Mouse (Mus musculus) embryonic facial prominence, embryonic 10.5 days (tissue): ENCODE data around the gene Galnt7. TPM values are rescaled to one million over a fixed set of nuclear protein-coding genes. Genes with fewer than 3 reads are reported as not detected.
A peak's percentile ranks its signal among the peaks of the same experiment; 100 is the strongest.

Source experiments
- DNase-seq: peaks from one replicate; pipeline ENCODE4 v3.0.0-alpha.2; 2017; ENCODE audit warnings: low spot score
- H3K27ac ChIP-seq: fragments of 300-500 bp; sonication (generic); replicated peaks from 2 replicates; pipeline ENCODE4 v1.5.1; 2016; ENCODE audit warnings: mild to moderate bottlenecking
- H3K27me3 ChIP-seq: fragments of 300-500 bp; sonication (generic); replicated peaks from 2 replicates; pipeline ENCODE4 v1.6.1; 2016; ENCODE audit warnings: low read depth, mild to moderate bottlenecking; ENCODE audit not compliant: poor library complexity, severe bottlenecking
- H3K36me3 ChIP-seq: fragments of 300-500 bp; sonication (generic); replicated peaks from 2 replicates; pipeline ENCODE4 v1.6.1; 2016; ENCODE audit warnings: mild to moderate bottlenecking, moderate library complexity
- H3K4me1 ChIP-seq: fragments of 300-500 bp; sonication (generic); 2 replicates; pipeline ENCODE4 v1.6.1; 2016
- H3K4me3 ChIP-seq: fragments of 300-500 bp; sonication (generic); 2 replicates; pipeline ENCODE4 v1.5.1; 2016; ENCODE audit warnings: mild to moderate bottlenecking, moderate library complexity
- H3K9me3 ChIP-seq: fragments of 300-500 bp; sonication (generic); 2 replicates; pipeline ENCODE4 v1.6.1; 2016; ENCODE audit warnings: mild to moderate bottlenecking
- WGBS: fragments of 180-500 bp; shearing (Covaris S2); methylation state at CpG from one replicate; pipeline ENCODE4 v1.1.7; 2016; 5-methylcytosine and 5-hydroxymethylcytosine counted together
- polyA plus RNA-seq: library from polyadenylated mRNA; unstranded; fragments of >200 nt; fragmentation: Nextera tagmentation; extraction: Ambion mirVana; gene quantifications from 2 replicates; pipeline ENCODE4 v1.2.1, GENCODE M21; 2016

Gene Galnt7
- polyA plus RNA-seq, 1 experiment from 2014 or later = 23.2 TPM

- Histone ChIP-seq H3K4me3 (no peak overlapping the region), H3K9me3 (no peaks in the 10 kb centered on the region), H3K27me3 (no peaks in the 10 kb centered on the region), H3K36me3 (peaks cover 4% of the 10 kb centered on the region; the same call in 1 of the 2 replicates), H3K27ac (no peak overlapping the region), H3K4me1 (peaks cover 26% of the 10 kb centered on the region)
- DNase-seq = no peak
- 76% methylated on average over 3 of the region's 3 CpGs for WGBS
Measured at GRCm38 (mm10) chr8:57647566-57647965, 5.3 kb downstream of the Galnt7 start.

GRCm38 (mm10) chr8:57644281-57644680, 8.6 kb downstream of the Galnt7 start:
- Histone ChIP-seq H3K4me1 (peaks cover 14% of the 10 kb centered on the region; the same call in 1 of the 2 replicates), H3K4me3 (no peak overlapping the region), H3K27ac (no peak overlapping the region), H3K36me3 (peaks cover 4% of the 10 kb centered on the region; the same call in 1 of the 2 replicates), H3K9me3 (no peaks in the 10 kb centered on the region), H3K27me3 (no peaks in the 10 kb centered on the region)
- no peak for DNase-seq
- 85% methylated on average over 6 of the region's 6 CpGs for WGBS

GRCm38 (mm10) chr8:57642722-57643121, 10.1 kb downstream of the Galnt7 start:
- WGBS = 79% methylated on average over 5 of the region's 5 CpGs
- no peak overlapping the region for H3K4me3 ChIP-seq
- peaks cover 8% of the 10 kb centered on the region for H3K4me1 ChIP-seq
- peaks cover 4% of the 10 kb centered on the region; the same call in 1 of the 2 replicates for H3K36me3 ChIP-seq
- H3K27me3 ChIP-seq = no peaks in the 10 kb centered on the region
- no peak overlapping the region for H3K27ac ChIP-seq
- no peaks in the 10 kb centered on the region for H3K9me3 ChIP-seq
- DNase-seq = no peak

GRCm38 (mm10) chr8:57638925-57639324, 13.9 kb downstream of the Galnt7 start:
- Histone ChIP-seq H3K4me1 (peaks cover 5% of the 10 kb centered on the region), H3K27me3 (no peaks in the 10 kb centered on the region), H3K36me3 (peaks cover 3% of the 10 kb centered on the region; the same call in 1 of the 2 replicates), H3K9me3 (no peaks in the 10 kb centered on the region), H3K27ac (no peak overlapping the region), H3K4me3 (no peak overlapping the region)
- 65% methylated on average over 6 of the region's 6 CpGs for WGBS
- peak; percentile 15 for DNase-seq

- no peak for DNase-seq
- H3K4me3 ChIP-seq = no peak overlapping the region
- no peaks in the 10 kb centered on the region for H3K9me3 ChIP-seq
- H3K36me3 ChIP-seq = no peaks in the 10 kb centered on the region
- peaks cover 5% of the 10 kb centered on the region for H3K4me1 ChIP-seq
- no peaks in the 10 kb centered on the region for H3K27me3 ChIP-seq
- no peak overlapping the region for H3K27ac ChIP-seq
- WGBS = 90% methylated on average over 15 of the region's 15 CpGs
Measured at GRCm38 (mm10) chr8:57637599-57638280, 15.1 kb downstream of the Galnt7 start.

GRCm38 (mm10) chr8:57636698-57637097, 16.1 kb downstream of the Galnt7 start:
- peaks cover 5% of the 10 kb centered on the region for H3K4me1 ChIP-seq
- WGBS = 90% methylated on average over 11 of the region's 11 CpGs
- H3K27me3 ChIP-seq = no peaks in the 10 kb centered on the region
- H3K36me3 ChIP-seq = no peaks in the 10 kb centered on the region
- H3K9me3 ChIP-seq = no peaks in the 10 kb centered on the region
- no peak overlapping the region for H3K27ac ChIP-seq
- no peak overlapping the region for H3K4me3 ChIP-seq
- no peak for DNase-seq

GRCm38 (mm10) chr8:57636281-57636680, 16.6 kb downstream of the Galnt7 start:
- H3K27me3 ChIP-seq = no peaks in the 10 kb centered on the region
- 74% methylated on average over 3 of the region's 3 CpGs for WGBS
- no peaks in the 10 kb centered on the region for H3K36me3 ChIP-seq
- peaks cover 5% of the 10 kb centered on the region for H3K4me1 ChIP-seq
- DNase-seq = no peak
- H3K27ac ChIP-seq = no peak overlapping the region
- no peaks in the 10 kb centered on the region for H3K9me3 ChIP-seq
- H3K4me3 ChIP-seq = no peak overlapping the region

- Histone ChIP-seq H3K9me3 (no peaks in the 10 kb centered on the region), H3K4me3 (no peak overlapping the region), H3K27ac (no peak overlapping the region), H3K4me1 (peaks cover 8% of the 10 kb centered on the region; the same call in 1 of the 2 replicates), H3K27me3 (no peaks in the 10 kb centered on the region), H3K36me3 (no peaks in the 10 kb centered on the region)
- DNase-seq = no peak
- 86% methylated on average over 7 of the region's 7 CpGs for WGBS
Measured at GRCm38 (mm10) chr8:57631780-57632179, 21.1 kb downstream of the Galnt7 start.

GRCm38 (mm10) chr8:57630148-57630547, 22.7 kb downstream of the Galnt7 start:
- WGBS = 94% methylated on average over 8 of the region's 8 CpGs
- DNase-seq = no peak
- no peaks in the 10 kb centered on the region for H3K27me3 ChIP-seq
- H3K9me3 ChIP-seq = no peaks in the 10 kb centered on the region
- no peak overlapping the region for H3K4me3 ChIP-seq
- H3K36me3 ChIP-seq = no peaks in the 10 kb centered on the region
- peaks cover 8% of the 10 kb centered on the region; the same call in 1 of the 2 replicates for H3K4me1 ChIP-seq
- H3K27ac ChIP-seq = no peak overlapping the region

GRCm38 (mm10) chr8:57628787-57629664, 23.8 kb downstream of the Galnt7 start:
- Histone ChIP-seq H3K4me3 (no peak overlapping the region), H3K27me3 (no peaks in the 10 kb centered on the region), H3K27ac (no peak overlapping the region), H3K9me3 (no peaks in the 10 kb centered on the region), H3K36me3 (no peaks in the 10 kb centered on the region), H3K4me1 (peaks cover 8% of the 10 kb centered on the region; the same call in 1 of the 2 replicates)
- DNase-seq = no peak
- 89% methylated on average over 6 of the region's 6 CpGs for WGBS

GRCm38 (mm10) chr8:57627946-57628786, 24.7 kb downstream of the Galnt7 start:
- no peaks in the 10 kb centered on the region for H3K36me3 ChIP-seq
- no peaks in the 10 kb centered on the region for H3K9me3 ChIP-seq
- no peak overlapping the region for H3K4me3 ChIP-seq
- H3K27ac ChIP-seq = no peak overlapping the region
- H3K4me1 ChIP-seq = peaks cover 8% of the 10 kb centered on the region; the same call in 1 of the 2 replicates
- no peaks in the 10 kb centered on the region for H3K27me3 ChIP-seq
- no peak for DNase-seq
- 84% methylated on average over 5 of the region's 5 CpGs for WGBS

GRCm38 (mm10) chr8:57623955-57624354, 28.9 kb downstream of the Galnt7 start:
- DNase-seq = no peak
- H3K27ac ChIP-seq = no peak overlapping the region
- H3K4me1 ChIP-seq = peaks cover 8% of the 10 kb centered on the region; the same call in 1 of the 2 replicates
- 86% methylated on average over 4 of the region's 4 CpGs for WGBS
- H3K9me3 ChIP-seq = no peaks in the 10 kb centered on the region
- no peak overlapping the region for H3K4me3 ChIP-seq
- H3K36me3 ChIP-seq = no peaks in the 10 kb centered on the region
- no peaks in the 10 kb centered on the region for H3K27me3 ChIP-seq
